Mouse (Mus musculus): ENCODE measurements at regions not wholly inside any gene's neighbourhood (a gene's known extent, or its start where the extent isn't known, plus 50 kb on each side); places are given as distances from the start of the nearest gene placed in this dataset.

- TF ChIP-seq CTCF (conservative IDR thresholded peaks at IDR 0.05; ENCODE audit: low read length) (no peak), POU5F1 (IDR thresholded peaks at IDR 0.05; ENCODE audit: borderline replicate concordance, low read length) (no peak), NANOG (IDR thresholded peaks at IDR 0.05; ENCODE audit: borderline replicate concordance, low read length) (no peak)
These were observed 539.1 kb upstream of the Sall1 start for GRCm38 (mm10) chr8:89583091-89583490.

Data from E14TG2a.4 (cell line).